Mouse (Mus musculus) intestine, embryonic 16.5 days (tissue): ENCODE data around the gene Tmem268. TPM values are rescaled to one million over a fixed set of nuclear protein-coding genes. Genes with fewer than 3 reads are reported as not detected.
A peak's percentile ranks its signal among the peaks of the same experiment; 100 is the strongest.

Experiments used
- ATAC-seq: fragments of 200-750 bp; cut with Nextera tagmentation; 2 replicates; pipeline ENCODE4 v1.8.0; 2017; ENCODE audit warnings: moderate TSS enrichment, moderate library complexity
- H3K27ac ChIP-seq: fragments of 300-500 bp; sonication (generic); 2 replicates; pipeline ENCODE4 v1.5.1; 2014; ENCODE audit warnings: mild to moderate bottlenecking, low read length
- H3K27me3 ChIP-seq: fragments of 300-500 bp; sonication (generic); replicated peaks from 2 replicates; pipeline ENCODE4 v1.6.1; 2014; ENCODE audit warnings: low read length, control low read depth, mixed read lengths; ENCODE audit not compliant: control insufficient read depth, insufficient read depth
- H3K36me3 ChIP-seq: fragments of 300-500 bp; sonication (generic); 2 replicates; pipeline ENCODE4 v1.6.1; 2014; ENCODE audit warnings: low read length, control low read depth; ENCODE audit not compliant: control insufficient read depth, insufficient read depth
- H3K4me1 ChIP-seq: fragments of 300-500 bp; sonication (generic); 2 replicates; pipeline ENCODE4 v1.6.1; 2014; ENCODE audit warnings: low read length, control low read depth, mixed read lengths; ENCODE audit not compliant: control insufficient read depth, insufficient read depth
- H3K4me2 ChIP-seq: fragments of 300-500 bp; sonication (generic); 2 replicates; pipeline ENCODE4 v1.6.1; 2014; ENCODE audit warnings: low read depth, low read length, control low read depth
- H3K4me3 ChIP-seq: fragments of 300-500 bp; sonication (generic); 2 replicates; pipeline ENCODE4 v1.5.1; 2014; ENCODE audit warnings: mild to moderate bottlenecking, low read length
- H3K9ac ChIP-seq: fragments of 300-500 bp; sonication (generic); 2 replicates; pipeline ENCODE4 v1.6.1; 2014; ENCODE audit warnings: low read depth, low read length
- H3K9me3 ChIP-seq: fragments of 300-500 bp; sonication (generic); 2 replicates; pipeline ENCODE4 v1.6.1; 2016; ENCODE audit warnings: low read length, control low read depth; ENCODE audit not compliant: control insufficient read depth
- WGBS: fragments of 180-500 bp; shearing (Covaris S2); extraction: QIAGEN DNeasy Blood & Tissue Kit; methylation state at CpG from one replicate; pipeline ENCODE4 v1.1.7; 2014; 5-methylcytosine and 5-hydroxymethylcytosine counted together
- polyA plus RNA-seq: library from polyadenylated mRNA; unstranded; fragments of >200 nt; fragmentation: Nextera tagmentation; extraction: Ambion mirVana; gene quantifications from 2 replicates; pipeline ENCODE4 v1.2.1, GENCODE M21; 2015

The Tmem268 gene
- polyA plus RNA-seq, 1 experiment from 2014 or later, result 15.9 TPM

DNA sequence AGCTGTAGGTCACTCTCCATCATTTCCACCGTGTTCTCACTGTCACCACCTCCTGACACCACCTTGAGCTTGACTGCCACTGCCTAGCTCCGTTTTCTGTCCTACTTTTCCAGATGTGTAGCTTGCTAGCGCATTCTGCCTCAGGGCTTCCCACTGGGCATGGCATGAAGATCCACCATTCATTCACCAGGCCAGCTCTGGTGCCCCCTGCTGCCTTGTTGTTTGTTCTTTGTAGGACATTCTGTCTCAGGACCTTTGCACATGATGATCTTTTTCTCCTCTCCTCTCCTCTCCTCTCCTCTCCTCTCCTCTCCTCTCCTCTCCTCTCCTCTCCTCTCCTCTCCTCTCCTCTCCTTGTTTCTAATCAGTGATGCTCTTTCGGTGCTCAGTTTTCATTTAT lies 4.2 kb downstream of the Tmem268 start:
- H3K4me1 ChIP-seq, result peaks cover 36% of the 10 kb centered on the region
- WGBS, result 92% methylated on average over 4 of the region's 4 CpGs
- no peak overlapping the region for H3K9ac ChIP-seq
- no peaks in the 10 kb centered on the region for H3K27me3 ChIP-seq
- no peaks in the 10 kb centered on the region for H3K9me3 ChIP-seq
- no peak overlapping the region for H3K4me2 ChIP-seq
- no peak for ATAC-seq
- peak overlapping the region; percentile 88 for H3K27ac ChIP-seq
- no peak overlapping the region for H3K4me3 ChIP-seq
- 0 out of 2 replicates have a peak, but pooled peaks cover 3% of the 10 kb centered on the region for H3K36me3 ChIP-seq

GRCm38 (mm10) chr4:63567712-63568390 lies 9.3 kb downstream of the Tmem268 start:
- Histone ChIP-seq H3K27me3 (no peaks in the 10 kb centered on the region), H3K9me3 (no peaks in the 10 kb centered on the region), H3K4me1 (no peaks in the 10 kb centered on the region), H3K4me3 (no peak overlapping the region), H3K36me3 (0 out of 2 replicates have a peak, but pooled peaks cover 3% of the 10 kb centered on the region), H3K9ac (no peak overlapping the region), H3K4me2 (no peak overlapping the region), H3K27ac (no peak overlapping the region)
- WGBS, result 93% methylated on average over 9 of the region's 10 CpGs
- no peak for ATAC-seq

- Histone ChIP-seq H3K9ac (no peak overlapping the region), H3K4me1 (no peaks in the 10 kb centered on the region), H3K27ac (no peak overlapping the region), H3K27me3 (no peaks in the 10 kb centered on the region), H3K4me3 (no peak overlapping the region), H3K36me3 (0 out of 2 replicates have a peak, but pooled peaks cover 3% of the 10 kb centered on the region), H3K9me3 (no peaks in the 10 kb centered on the region), H3K4me2 (no peak overlapping the region)
- WGBS, result 83% methylated on average over 8 of the region's 8 CpGs
- ATAC-seq, result no peak
Observed at GRCm38 (mm10) chr4:63569322-63569721, 10.7 kb downstream of the Tmem268 start.

- no peak overlapping the region for H3K27ac ChIP-seq
- WGBS, result 43% methylated on average over 7 of the region's 7 CpGs
- ATAC-seq, result no peak
- no peaks in the 10 kb centered on the region for H3K27me3 ChIP-seq
- 0 out of 2 replicates have a peak, but pooled peaks cover 3% of the 10 kb centered on the region for H3K36me3 ChIP-seq
- no peaks in the 10 kb centered on the region for H3K9me3 ChIP-seq
- H3K4me2 ChIP-seq, result no peak overlapping the region
- no peaks in the 10 kb centered on the region for H3K4me1 ChIP-seq
- H3K4me3 ChIP-seq, result no peak overlapping the region
- no peak overlapping the region for H3K9ac ChIP-seq
Observed at GRCm38 (mm10) chr4:63570208-63570781, 11.7 kb downstream of the Tmem268 start.

DNA sequence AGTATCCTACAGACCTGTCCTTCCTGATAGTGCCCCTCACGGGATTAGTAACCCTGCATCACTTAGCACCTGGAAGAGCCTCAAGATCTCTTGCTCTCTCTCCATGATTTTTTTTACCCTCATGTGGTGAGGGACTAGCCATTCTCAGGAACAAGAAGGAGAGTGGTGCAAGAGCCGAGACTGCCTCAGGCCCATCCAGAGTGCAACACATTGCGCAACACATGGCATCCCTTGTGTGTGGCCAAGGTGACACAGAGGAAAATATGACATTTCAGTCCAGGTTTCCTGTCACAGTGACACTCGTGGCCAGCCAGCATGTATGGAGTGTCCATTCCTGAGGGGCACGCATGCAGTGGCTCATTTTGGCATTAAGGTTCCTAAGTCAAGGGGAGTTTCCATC lies 14.0 kb downstream of the Tmem268 start:
- ATAC-seq, result no peak
- Histone ChIP-seq H3K9ac (no peak overlapping the region), H3K4me2 (no peak overlapping the region), H3K4me1 (no peaks in the 10 kb centered on the region), H3K36me3 (no peaks in the 10 kb centered on the region), H3K4me3 (no peak overlapping the region), H3K27me3 (no peaks in the 10 kb centered on the region), H3K27ac (no peak overlapping the region), H3K9me3 (no peaks in the 10 kb centered on the region)
- WGBS, result 94% methylated on average over 5 of the region's 5 CpGs

DNA sequence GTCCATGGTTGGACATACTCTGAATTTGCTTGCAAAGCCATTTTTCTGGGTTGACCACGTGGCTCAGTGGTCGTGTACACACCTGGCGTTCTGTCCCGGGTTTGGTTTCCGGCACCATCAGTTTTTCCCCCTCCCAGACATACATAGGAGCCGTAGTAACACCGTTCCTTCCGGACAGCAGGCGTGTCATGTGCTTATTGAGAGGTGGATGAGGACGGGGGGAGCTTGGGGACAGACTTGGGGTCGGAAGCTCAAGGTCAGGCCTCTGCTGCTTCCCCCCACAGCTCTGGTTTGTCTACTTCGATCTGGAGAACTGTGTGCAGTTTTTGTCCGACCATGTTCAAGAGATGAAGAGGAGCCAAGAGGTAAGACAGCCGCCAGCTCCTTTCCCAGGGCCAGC lies 21.1 kb downstream of the Tmem268 start:
- no peak overlapping the region for H3K9ac ChIP-seq
- WGBS, result 86% methylated on average over 14 of the region's 14 CpGs
- no peaks in the 10 kb centered on the region for H3K9me3 ChIP-seq
- no peaks in the 10 kb centered on the region for H3K4me1 ChIP-seq
- H3K4me3 ChIP-seq, result no peak overlapping the region
- H3K27ac ChIP-seq, result no peak overlapping the region
- no peaks in the 10 kb centered on the region for H3K27me3 ChIP-seq
- H3K36me3 ChIP-seq, result no peaks in the 10 kb centered on the region
- ATAC-seq, result no peak
- no peak overlapping the region for H3K4me2 ChIP-seq

DNA sequence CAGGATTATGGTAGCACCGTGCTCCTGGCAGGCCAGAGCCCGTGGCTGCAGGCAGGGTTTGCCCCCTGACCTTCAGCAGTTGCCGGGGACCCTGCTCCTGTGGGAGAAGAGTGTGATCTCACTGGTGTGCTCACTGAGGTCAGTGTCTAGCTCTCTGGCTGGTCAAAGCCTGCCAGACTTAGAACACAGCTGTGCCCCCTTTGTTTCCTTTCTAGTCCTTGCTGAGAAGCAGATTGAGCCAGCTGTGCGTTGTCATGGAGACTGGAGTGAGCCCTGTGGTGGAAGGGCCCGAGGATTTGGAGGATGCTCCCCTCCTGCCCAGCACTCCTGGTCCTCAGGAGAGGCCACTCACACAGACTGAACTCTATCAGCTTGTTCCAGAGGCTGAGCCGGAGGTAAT lies 21.5 kb downstream of the Tmem268 start:
- Histone ChIP-seq H3K9me3 (no peaks in the 10 kb centered on the region), H3K27me3 (no peaks in the 10 kb centered on the region), H3K4me1 (no peaks in the 10 kb centered on the region), H3K36me3 (no peaks in the 10 kb centered on the region), H3K4me2 (no peak overlapping the region), H3K9ac (no peak overlapping the region), H3K4me3 (no peak overlapping the region), H3K27ac (no peak overlapping the region)
- 52% methylated on average over 6 of the region's 6 CpGs for WGBS
- ATAC-seq, result no peak

- Histone ChIP-seq H3K36me3 (no peaks in the 10 kb centered on the region), H3K9ac (no peak overlapping the region), H3K4me3 (no peak overlapping the region), H3K27ac (no peak overlapping the region), H3K4me2 (no peak overlapping the region), H3K27me3 (no peaks in the 10 kb centered on the region), H3K4me1 (no peaks in the 10 kb centered on the region), H3K9me3 (no peaks in the 10 kb centered on the region)
- no peak for ATAC-seq
- WGBS, result 79% methylated on average over 5 of the region's 5 CpGs
Observed at GRCm38 (mm10) chr4:63582580-63582979, 24.0 kb downstream of the Tmem268 start.

- ATAC-seq, result no peak
- Histone ChIP-seq H3K9me3 (no peaks in the 10 kb centered on the region), H3K4me1 (no peaks in the 10 kb centered on the region), H3K27me3 (no peaks in the 10 kb centered on the region), H3K36me3 (no peaks in the 10 kb centered on the region), H3K4me3 (no peak overlapping the region), H3K4me2 (no peak overlapping the region), H3K27ac (no peak overlapping the region), H3K9ac (no peak overlapping the region)
- WGBS, result 89% methylated on average over 10 of the region's 10 CpGs
Observed at GRCm38 (mm10) chr4:63585216-63585615, 26.6 kb downstream of the Tmem268 start.
